9 mouse cellular contexts compared by ENCODE assay signal in genomic region chr19:23132720-23133426, GRCm38 (mm10). TPM values are rescaled to one million over a fixed set of nuclear protein-coding genes. Genes with fewer than 3 reads are reported as not detected.
A peak's percentile ranks its signal among the peaks of the same experiment; 100 is the strongest.
DNase-seq lines count a peak whose midpoint lies in the region; ATAC-seq lines count a peak whose summit lies in the region.
"Had no signal": no experiment of that assay in that cellular context is flagged by ENCODE, and none has a peak within 500 bp of the region (broad histone marks: within the 10 kb centered on the region; RNA-seq: fewer than 3 reads in every experiment).

No protein-coding gene starts in this region.

- ATAC-seq in embryonic facial prominence, embryonic 11.5 days (replicated peaks; ENCODE audit: insufficient number of reproducible peaks, low FRiP score, low TSS enrichment, low read depth) = no peak
- ATAC-seq in kidney, embryonic 16.5 days (ENCODE audit: low FRiP score, low TSS enrichment) = 0 out of 2 replicates have a peak, but pooled peaks have one; percentile 41
- ATAC-seq in forebrain, embryonic 13.5 days = no peak

- no peak overlapping the region for H3K4me3 ChIP-seq in embryonic facial prominence, embryonic 11.5 days (ENCODE audit: low read depth, low read length)
- no peak overlapping the region for H3K4me3 ChIP-seq in embryonic facial prominence, embryonic 10.5 days
- H3K4me3 ChIP-seq in kidney, embryonic 16.5 days (ENCODE audit: low read length) = no peak overlapping the region
- H3K4me3 ChIP-seq in forebrain, embryonic 13.5 days = no peak overlapping the region

- H3K4me1 ChIP-seq in embryonic facial prominence, embryonic 11.5 days (ENCODE audit: control insufficient read depth, insufficient read depth, low read length) = peaks cover 5% of the 10 kb centered on the region
- H3K4me1 ChIP-seq in embryonic facial prominence, embryonic 10.5 days = peaks cover 41% of the 10 kb centered on the region
- peaks cover 31% of the 10 kb centered on the region for H3K4me1 ChIP-seq in kidney, embryonic 16.5 days (ENCODE audit: insufficient read depth, low read length)
- peaks cover 38% of the 10 kb centered on the region for H3K4me1 ChIP-seq in forebrain, embryonic 13.5 days

- WGBS in embryonic facial prominence, embryonic 11.5 days = 15% methylated on average over 7 of the region's 7 CpGs
- WGBS in embryonic facial prominence, embryonic 10.5 days = 11% methylated on average over 7 of the region's 7 CpGs
- WGBS in kidney, embryonic 16.5 days = 25% methylated on average over 7 of the region's 7 CpGs
- 32% methylated on average over 7 of the region's 7 CpGs for WGBS in forebrain, embryonic 13.5 days

- H3K36me3 ChIP-seq in embryonic facial prominence, embryonic 11.5 days (replicated peaks; ENCODE audit: control insufficient read depth, insufficient read depth, low read depth, low read length) = no peaks in the 10 kb centered on the region
- no peaks in the 10 kb centered on the region for H3K36me3 ChIP-seq in embryonic facial prominence, embryonic 10.5 days (replicated peaks)
- no peaks in the 10 kb centered on the region for H3K36me3 ChIP-seq in kidney, embryonic 16.5 days (ENCODE audit: insufficient read depth, low read length)
- H3K36me3 ChIP-seq in forebrain, embryonic 13.5 days (ENCODE audit: poor library complexity, severe bottlenecking) = no peaks in the 10 kb centered on the region
- H3K36me3 ChIP-seq: heart, embryonic 13.5 days had no signal

- no peak overlapping the region for H3K9ac ChIP-seq in embryonic facial prominence, embryonic 11.5 days (replicated peaks; ENCODE audit: low read length)
- H3K9ac ChIP-seq in kidney, embryonic 16.5 days (replicated peaks; ENCODE audit: low read length) = no peak overlapping the region
- H3K9ac ChIP-seq in forebrain, embryonic 13.5 days = no peak overlapping the region
- H3K9ac ChIP-seq: heart, embryonic 13.5 days had no signal

- no peak overlapping the region for H3K27ac ChIP-seq in embryonic facial prominence, embryonic 11.5 days (replicated peaks; ENCODE audit: low read depth, low read length)
- no peak overlapping the region for H3K27ac ChIP-seq in embryonic facial prominence, embryonic 10.5 days (replicated peaks)
- H3K27ac ChIP-seq in kidney, embryonic 16.5 days (ENCODE audit: low read length) = peak overlapping the region; percentile 61
- H3K27ac ChIP-seq in forebrain, embryonic 13.5 days = no peak overlapping the region
- H3K27ac ChIP-seq: heart, embryonic 13.5 days had no signal

- DNase-seq in embryonic facial prominence, embryonic 11.5 days (ENCODE audit: low spot score) = peak; percentile 13
- no peak for DNase-seq in embryonic facial prominence, embryonic 10.5 days (ENCODE audit: low spot score)
- peak; percentile 29 for DNase-seq in lung, postnatal 10 days
- no peak for DNase-seq in lung, adult 18-20 months
- DNase-seq in yolk sac, embryonic 10.5 days (ENCODE audit: low spot score) = peak; percentile 77
- DNase-seq in layer of hippocampus, adult 18-20 months (ENCODE audit: low spot score in 2 of 2) = no peak

- peaks cover 22% of the 10 kb centered on the region for H3K27me3 ChIP-seq in embryonic facial prominence, embryonic 11.5 days (ENCODE audit: control insufficient read depth, insufficient read depth, low read length)
- H3K27me3 ChIP-seq in embryonic facial prominence, embryonic 10.5 days (replicated peaks; ENCODE audit: low read depth, poor library complexity, severe bottlenecking) = peaks cover 75% of the 10 kb centered on the region
- H3K27me3 ChIP-seq in kidney, embryonic 16.5 days (ENCODE audit: insufficient read depth, low read length) = peaks cover 16% of the 10 kb centered on the region; the same call in 1 of the 2 replicates
- peaks cover 57% of the 10 kb centered on the region for H3K27me3 ChIP-seq in forebrain, embryonic 13.5 days

- H3K9me3 ChIP-seq in embryonic facial prominence, embryonic 11.5 days (replicated peaks; ENCODE audit: control insufficient read depth, low read length) = no peaks in the 10 kb centered on the region
- H3K9me3 ChIP-seq in embryonic facial prominence, embryonic 10.5 days = no peaks in the 10 kb centered on the region
- no peaks in the 10 kb centered on the region for H3K9me3 ChIP-seq in kidney, embryonic 16.5 days (ENCODE audit: low read length)
- H3K9me3 ChIP-seq in forebrain, embryonic 13.5 days (replicated peaks) = no peaks in the 10 kb centered on the region
- H3K9me3 ChIP-seq: heart, embryonic 13.5 days had no signal

- H3K4me2 ChIP-seq in embryonic facial prominence, embryonic 11.5 days (ENCODE audit: low read depth, low read length) = no peak overlapping the region
- no peak overlapping the region for H3K4me2 ChIP-seq in kidney, embryonic 16.5 days (replicated peaks; ENCODE audit: low read depth, low read length)
- H3K4me2 ChIP-seq in forebrain, embryonic 13.5 days = no peak overlapping the region

RNA-seq across cellular contexts. Expression of gene Klf9, which starts 8.2 kb away (rescaled TPM):
- polyA plus RNA-seq in embryonic facial prominence, embryonic 11.5 days (2014; fragmentation: Nextera tagmentation; extraction: Ambion mirVana) = 0.81 and 1.0 TPM in 2 replicates
- 0.79 and 0.96 TPM in 2 replicates for polyA plus RNA-seq in embryonic facial prominence, embryonic 10.5 days (2016; fragmentation: Nextera tagmentation; extraction: Ambion mirVana)
- 5.8 and 6.5 TPM in 2 replicates for polyA plus RNA-seq in kidney, embryonic 16.5 days (2015; fragmentation: Nextera tagmentation; extraction: Ambion mirVana)
- 100 to 1,000 TPM; 163 to 172 TPM for total RNA-seq in layer of hippocampus, adult 18-20 months (2021)
- polyA plus RNA-seq in forebrain, embryonic 13.5 days (2015; fragmentation: Nextera tagmentation; extraction: Ambion mirVana) = 0.97 and 1.0 TPM in 2 replicates

Comparison
In these comparisons a context has a peak if more than half of its experiments do, and no peak if none do; other contexts are left out.
1. DNase-seq: peak in embryonic facial prominence, embryonic 11.5 days (single experiment), lung, postnatal 10 days (single experiment) and yolk sac, embryonic 10.5 days (single experiment); none in embryonic facial prominence, embryonic 10.5 days (single experiment), lung, adult 18-20 months (0 of 2) and layer of hippocampus, adult 18-20 months (0 of 2).